29 mouse cellular contexts compared by ENCODE assay signal in the genomic region with DNA sequence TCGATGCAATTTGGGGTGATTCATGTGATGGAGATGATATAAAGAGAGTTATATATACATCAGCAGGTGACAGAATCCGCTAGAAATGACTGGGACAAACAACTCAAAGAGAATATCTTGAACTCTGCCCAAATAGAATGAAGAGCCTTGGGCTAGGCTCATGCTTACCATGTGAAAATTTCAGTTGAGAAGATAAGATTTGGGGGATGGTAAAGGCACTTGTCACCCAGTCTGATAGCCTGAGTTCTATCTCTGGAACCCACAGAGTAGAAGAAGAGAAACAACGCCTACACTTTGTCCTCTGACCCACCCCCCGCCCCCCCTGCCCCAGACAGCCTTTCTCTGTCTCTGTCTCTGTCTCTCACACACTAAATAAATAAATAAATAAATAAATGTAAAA.
A peak's percentile ranks its signal among the peaks of the same experiment; 100 is the strongest.
DNase-seq lines count a peak whose midpoint lies in the region; ATAC-seq and TF ChIP-seq lines count a peak whose summit lies in the region.
"Had no signal": no experiment of that assay in that cellular context is flagged by ENCODE, and none has a peak within 500 bp of the region (broad histone marks: within the 10 kb centered on the region; RNA-seq: fewer than 3 reads in every experiment).

No protein-coding gene starts in this region.

- no peak overlapping the region for H3K9ac ChIP-seq in hindbrain, embryonic 12.5 days
- no peak overlapping the region for H3K9ac ChIP-seq in hindbrain, embryonic 16.5 days (ENCODE audit: low read depth, low read length)
- no peak overlapping the region for H3K9ac ChIP-seq in stomach, embryonic 16.5 days (ENCODE audit: low read length)
- no peak overlapping the region for H3K9ac ChIP-seq in stomach, postnatal 0 days (ENCODE audit: low read length)
- no peak overlapping the region for H3K9ac ChIP-seq in liver, embryonic 16.5 days (ENCODE audit: low read depth, low read length)
- H3K9ac ChIP-seq: forebrain, embryonic 12.5 days; hindbrain, embryonic 15.5 days; limb, embryonic 13.5 days; midbrain, embryonic 15.5 days; neural tube, embryonic 15.5 days had no signal

- no peak for DNase-seq in stomach, postnatal 0 days (ENCODE audit: low spot score)
- DNase-seq in testis, postnatal 10 days (ENCODE audit: low spot score), result no peak
- DNase-seq in kidney, postnatal 14 days, result no peak
- DNase-seq: adrenal gland, postnatal 25 days; cerebellum, adult 18-20 months; cerebellum, postnatal 10 days; gastrocnemius, postnatal 36 days; heart, adult 18-20 months; heart, postnatal 36 days; kidney, adult 9 months; kidney, postnatal 10 days; lung, adult 2 months; lung, postnatal 10 days; right cerebral cortex, postnatal 14 days; thymus, postnatal 4 days had no signal

- no peaks in the 10 kb centered on the region for H3K27me3 ChIP-seq in hindbrain, embryonic 12.5 days
- no peaks in the 10 kb centered on the region for H3K27me3 ChIP-seq in hindbrain, embryonic 16.5 days (replicated peaks; ENCODE audit: control insufficient read depth, insufficient read depth, low read length)
- H3K27me3 ChIP-seq in stomach, embryonic 16.5 days (ENCODE audit: control insufficient read depth, insufficient read depth, low read length), result no peaks in the 10 kb centered on the region
- no peaks in the 10 kb centered on the region for H3K27me3 ChIP-seq in stomach, postnatal 0 days (ENCODE audit: control insufficient read depth, insufficient read depth, low read length)
- no peaks in the 10 kb centered on the region for H3K27me3 ChIP-seq in liver, embryonic 16.5 days (ENCODE audit: control insufficient read depth, insufficient read depth, low read depth, low read length)
- H3K27me3 ChIP-seq: forebrain, embryonic 12.5 days; hindbrain, embryonic 15.5 days; limb, embryonic 13.5 days; midbrain, embryonic 15.5 days; neural tube, embryonic 15.5 days had no signal

- no peak overlapping the region for H3K4me3 ChIP-seq in hindbrain, embryonic 12.5 days
- H3K4me3 ChIP-seq in hindbrain, embryonic 16.5 days (ENCODE audit: low read length), result no peak overlapping the region
- no peak overlapping the region for H3K4me3 ChIP-seq in stomach, embryonic 16.5 days (replicated peaks; ENCODE audit: low read length)
- no peak overlapping the region for H3K4me3 ChIP-seq in stomach, postnatal 0 days (ENCODE audit: low read depth, low read length)
- no peak overlapping the region for H3K4me3 ChIP-seq in liver, embryonic 16.5 days (ENCODE audit: low read depth, low read length)
- H3K4me3 ChIP-seq: forebrain, embryonic 12.5 days; hindbrain, embryonic 15.5 days; left cerebral cortex, adult 2 months; limb, embryonic 13.5 days; midbrain, embryonic 10.5 days; midbrain, embryonic 15.5 days; neural tube, embryonic 15.5 days had no signal

- 91% methylated on average over 4 of the region's 4 CpGs for WGBS in hindbrain, embryonic 12.5 days
- WGBS in hindbrain, embryonic 16.5 days, result 87% methylated on average over 4 of the region's 4 CpGs
- WGBS in stomach, embryonic 16.5 days, result 83% methylated on average over 4 of the region's 4 CpGs
- WGBS in stomach, postnatal 0 days, result 91% methylated on average over 4 of the region's 4 CpGs
- WGBS in liver, embryonic 16.5 days (ENCODE audit: insufficient replicate concordance), result 44% methylated on average over 4 of the region's 4 CpGs

- no peak for ATAC-seq in hindbrain, embryonic 12.5 days (ENCODE audit: low FRiP score)
- ATAC-seq in hindbrain, embryonic 16.5 days, result no peak
- ATAC-seq in stomach, embryonic 16.5 days (ENCODE audit: insufficient read depth, low FRiP score), result no peak
- ATAC-seq in stomach, postnatal 0 days (ENCODE audit: low FRiP score, low TSS enrichment), result no peak
- peak; percentile 79 for ATAC-seq in liver, embryonic 16.5 days (ENCODE audit: low read depth)
- ATAC-seq: intestine, embryonic 16.5 days; midbrain, embryonic 15.5 days had no signal

- TF ChIP-seq CTCF in stomach, postnatal 0 days (IDR thresholded peaks at IDR 0.05; ENCODE audit: low read depth), result no peak

- H3K4me2 ChIP-seq in hindbrain, embryonic 12.5 days (replicated peaks), result no peak overlapping the region
- H3K4me2 ChIP-seq in hindbrain, embryonic 16.5 days (ENCODE audit: low read length), result no peak overlapping the region
- no peak overlapping the region for H3K4me2 ChIP-seq in stomach, embryonic 16.5 days (ENCODE audit: low read depth, low read length)
- no peak overlapping the region for H3K4me2 ChIP-seq in stomach, postnatal 0 days (replicated peaks; ENCODE audit: low read depth)
- H3K4me2 ChIP-seq in liver, embryonic 16.5 days (ENCODE audit: low read depth, low read length), result no peak overlapping the region
- H3K4me2 ChIP-seq: forebrain, embryonic 12.5 days; heart, embryonic 11.5 days; hindbrain, embryonic 15.5 days; limb, embryonic 13.5 days; midbrain, embryonic 15.5 days; neural tube, embryonic 15.5 days had no signal

- H3K36me3 ChIP-seq in hindbrain, embryonic 12.5 days, result peaks cover 25% of the 10 kb centered on the region
- peaks cover 7% of the 10 kb centered on the region; the same call in 1 of the 2 replicates for H3K36me3 ChIP-seq in hindbrain, embryonic 16.5 days (ENCODE audit: control insufficient read depth, insufficient read depth, low read length)
- H3K36me3 ChIP-seq in stomach, embryonic 16.5 days (ENCODE audit: control insufficient read depth, insufficient read depth, low read length), result no peaks in the 10 kb centered on the region
- H3K36me3 ChIP-seq in stomach, postnatal 0 days (ENCODE audit: control insufficient read depth, insufficient read depth, low read length), result no peaks in the 10 kb centered on the region
- H3K36me3 ChIP-seq in liver, embryonic 16.5 days (ENCODE audit: control insufficient read depth, insufficient read depth), result no peaks in the 10 kb centered on the region

- no peak for TF ChIP-seq EP300 in stomach, postnatal 0 days (optimal IDR thresholded peaks at IDR 0.05)

- H3K27ac ChIP-seq in hindbrain, embryonic 12.5 days, result 0 out of 2 replicates have a peak overlapping the region, but pooled peaks have one; percentile 60
- no peak overlapping the region for H3K27ac ChIP-seq in hindbrain, embryonic 16.5 days (ENCODE audit: low read depth, low read length)
- peak overlapping the region; percentile 1; the same call in 1 of the 2 replicates for H3K27ac ChIP-seq in stomach, embryonic 16.5 days (ENCODE audit: low read length)
- H3K27ac ChIP-seq in stomach, postnatal 0 days (replicated peaks), result no peak overlapping the region
- no peak overlapping the region for H3K27ac ChIP-seq in liver, embryonic 16.5 days (ENCODE audit: low read length)
- H3K27ac ChIP-seq: forebrain, embryonic 12.5 days; hindbrain, embryonic 15.5 days; left cerebral cortex, adult 2 months; limb, embryonic 13.5 days; macrophage; midbrain, embryonic 15.5 days; neural tube, embryonic 15.5 days had no signal

- no peaks in the 10 kb centered on the region for H3K9me3 ChIP-seq in hindbrain, embryonic 12.5 days (replicated peaks)
- no peaks in the 10 kb centered on the region for H3K9me3 ChIP-seq in hindbrain, embryonic 16.5 days (ENCODE audit: control insufficient read depth, low read length)
- no peaks in the 10 kb centered on the region for H3K9me3 ChIP-seq in stomach, embryonic 16.5 days (replicated peaks; ENCODE audit: control insufficient read depth, low read length)
- no peaks in the 10 kb centered on the region for H3K9me3 ChIP-seq in stomach, postnatal 0 days (ENCODE audit: control insufficient read depth, low read length)
- H3K9me3 ChIP-seq in liver, embryonic 16.5 days (replicated peaks; ENCODE audit: control insufficient read depth, low read length), result no peaks in the 10 kb centered on the region
- H3K9me3 ChIP-seq: forebrain, embryonic 12.5 days; hindbrain, embryonic 15.5 days; limb, embryonic 13.5 days; midbrain, embryonic 15.5 days; neural tube, embryonic 15.5 days had no signal

- peaks cover 49% of the 10 kb centered on the region for H3K4me1 ChIP-seq in hindbrain, embryonic 12.5 days
- peaks cover 20% of the 10 kb centered on the region for H3K4me1 ChIP-seq in hindbrain, embryonic 16.5 days (ENCODE audit: control insufficient read depth, insufficient read depth, low read depth, low read length)
- peaks cover 4% of the 10 kb centered on the region for H3K4me1 ChIP-seq in stomach, embryonic 16.5 days (ENCODE audit: control insufficient read depth, insufficient read depth, low read length)
- 0 out of 2 replicates have a peak, but pooled peaks cover 4% of the 10 kb centered on the region for H3K4me1 ChIP-seq in stomach, postnatal 0 days (replicated peaks; ENCODE audit: control insufficient read depth, insufficient read depth)
- H3K4me1 ChIP-seq in liver, embryonic 16.5 days (ENCODE audit: control insufficient read depth, low read depth, low read length), result peaks cover 30% of the 10 kb centered on the region

Comparison
In these comparisons a context has a peak if more than half of its experiments do, and no peak if none do; other contexts are left out.
1. H3K27ac ChIP-seq: peak in hindbrain, embryonic 12.5 days (single experiment) and stomach, embryonic 16.5 days (single experiment); none in hindbrain, embryonic 16.5 days (single experiment), stomach, postnatal 0 days (single experiment) and liver, embryonic 16.5 days (single experiment).